Mouse (Mus musculus) ES-E14 (cell line): Measurements from ENCODE around the gene Gm10518. TPM values are rescaled to one million over a fixed set of nuclear protein-coding genes. Genes with fewer than 3 reads are reported as not detected.

Experiments used
- DNase-seq: peaks from one replicate; pipeline ENCODE4 v3.0.0-alpha.2; 2013; ENCODE audit warnings: low read depth, low spot score
- H3K27ac ChIP-seq: 2 replicates; pipeline ENCODE4 v1.5.1; 2012; ENCODE audit warnings: low read depth, mild to moderate bottlenecking, low read length, moderate library complexity, mixed read lengths; ENCODE audit not compliant: poor library complexity, insufficient read depth, severe bottlenecking
- H3K36me3 ChIP-seq: 2 replicates; pipeline ENCODE4 v1.6.1; 2012; ENCODE audit warnings: mild to moderate bottlenecking, low read length, moderate library complexity, mixed read lengths; ENCODE audit not compliant: control insufficient read depth, poor library complexity, insufficient read depth, severe bottlenecking
- H3K4me1 ChIP-seq, 2 experiments: fragments of 150-350 bp in 1 of 2; sonication (generic) in 1 of 2; 2 replicates each; pipeline ENCODE4 v1.6.1; 2012; ENCODE audit warnings: low read length in 2 of 2, mild to moderate bottlenecking in 1 of 2, mixed read lengths in 1 of 2; ENCODE audit not compliant: control insufficient read depth in 2 of 2, insufficient read depth in 2 of 2, poor library complexity in 1 of 2
- H3K4me3 ChIP-seq, 2 experiments: fragments of 150-350 bp in 1 of 2; sonication (generic) in 1 of 2; 2 replicates each; pipeline ENCODE4 v1.5.1; 2012; ENCODE audit warnings: low read length in 2 of 2, low read depth in 1 of 2, mild to moderate bottlenecking in 1 of 2, mixed read lengths in 1 of 2; ENCODE audit not compliant: insufficient read depth in 1 of 2, poor library complexity in 1 of 2, severe bottlenecking in 1 of 2
- H3K9ac ChIP-seq: 2 replicates; pipeline ENCODE4 v1.6.1; 2012; ENCODE audit warnings: low read depth, mild to moderate bottlenecking, low read length, mixed read lengths; ENCODE audit not compliant: poor library complexity, insufficient read depth, severe bottlenecking
- H3K9me3 ChIP-seq: fragments of 150-350 bp; sonication (generic); 2 replicates; pipeline ENCODE4 v1.6.1; 2012; ENCODE audit warnings: low read depth, mild to moderate bottlenecking, low read length; ENCODE audit not compliant: control insufficient read depth, insufficient read depth
- CHD2 ChIP-seq: IDR thresholded peaks from 2 replicates; pipeline ENCODE4 v1.6.1; 2014; ENCODE audit warnings: mild to moderate bottlenecking, low read depth, low read length, inconsistent platforms
- HCFC1 ChIP-seq: IDR thresholded peaks from 2 replicates; pipeline ENCODE4 v1.6.1; 2012; ENCODE audit warnings: low read length, inconsistent platforms, borderline replicate concordance; ENCODE audit not compliant: insufficient read depth
- MAFK ChIP-seq: IDR thresholded peaks from 2 replicates; pipeline ENCODE4 v1.6.1; 2014; ENCODE audit warnings: mild to moderate bottlenecking, low read depth, low read length, inconsistent platforms; ENCODE audit not compliant: insufficient read depth
- ZC3H11A ChIP-seq: IDR thresholded peaks from 2 replicates; pipeline ENCODE4 v1.6.1; 2012; ENCODE audit warnings: low read depth, mild to moderate bottlenecking, inconsistent platforms, low read length, borderline replicate concordance
- ZNF384 ChIP-seq: IDR thresholded peaks from 2 replicates; pipeline ENCODE4 v1.6.1; 2012; ENCODE audit warnings: low read depth, low read length, inconsistent platforms
- in situ Hi-C, 2 experiments: fragments of 600-800 bp; cut with MboI; formaldehyde crosslinking; loops; one replicate each; pipeline ENCODE4 v1.15.1; 2025; ENCODE audit warnings: low sequenced_read_pairs in 2 of 2, inconsistent platforms in 1 of 2; ENCODE audit not compliant: unreplicated experiment in 2 of 2
- total RNA-seq: library from RNA; depleted of rRNA; stranded (reverse); fragments of 300-350 nt; gene quantifications from 2 replicates; pipeline ENCODE4 v1.2.3, GENCODE M21; 2012; rRNA removed

Gene Gm10518
- total RNA-seq: 5.0 and 9.2 TPM in 2 replicates

DNA sequence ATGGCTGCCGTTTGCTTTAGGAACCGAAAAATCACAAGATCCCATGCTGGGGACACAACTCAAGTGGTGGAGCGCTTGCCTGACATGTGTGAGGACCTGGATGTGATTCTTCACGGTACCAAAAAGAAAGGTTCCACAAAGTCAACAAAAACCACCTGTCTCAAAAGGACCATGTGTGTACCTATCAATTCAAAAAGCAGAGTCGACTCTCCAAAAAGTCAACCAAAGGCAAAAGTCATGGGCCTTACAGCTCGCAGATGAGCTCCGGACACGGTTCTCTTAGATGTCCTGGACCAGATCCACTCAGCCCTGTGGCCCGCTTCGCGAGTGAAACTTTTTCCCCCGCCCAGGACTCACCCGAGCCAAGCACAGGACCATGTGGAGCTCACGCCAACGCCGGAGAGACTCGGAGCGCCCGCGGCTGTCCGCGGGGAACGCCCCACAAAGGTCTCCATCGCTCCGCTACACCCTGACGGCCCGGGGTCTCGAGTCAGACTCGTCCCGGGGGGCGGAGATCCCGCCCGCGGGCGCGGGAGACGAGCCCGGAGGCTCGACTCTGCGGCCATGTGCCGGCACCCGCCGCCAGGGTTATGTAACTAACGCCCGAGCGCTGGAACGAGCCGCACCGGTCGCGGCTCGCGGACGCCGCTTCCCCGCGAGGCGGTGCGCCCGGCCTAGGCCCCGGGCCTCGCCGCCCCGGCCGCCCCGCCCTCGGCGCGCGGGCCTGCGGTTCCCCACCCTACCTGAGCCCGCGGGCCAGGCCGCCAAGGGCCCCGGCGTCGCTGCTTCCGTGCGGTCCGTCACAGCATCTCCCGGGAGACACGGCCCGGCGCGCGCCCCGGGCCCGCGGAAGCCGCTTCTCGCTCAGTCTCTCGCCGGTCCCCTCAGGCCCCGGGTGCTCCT, at the start of gene Gm10518:
Gene Gm10518, plus strand, starts transcription at position 767 of the 903 bp plus-strand sequence.
- Histone ChIP-seq H3K36me3 (no peaks in the 10 kb centered on the region; the same call in 1 of the 2 replicates), H3K9me3 (no peaks in the 10 kb centered on the region), H3K4me3 (peak within 1 kb of the TSS; percentile 73 to 93), H3K27ac (peak within 1 kb of the TSS; percentile 92), H3K4me1 (peaks cover 0 to 2% of the 10 kb centered on the region in 2 experiments; a peak in 2 of 4 replicates), H3K9ac (peak within 1 kb of the TSS; percentile 98)
- peak; percentile 34 for DNase-seq
- in situ Hi-C loops: no loop called here
- TF ChIP-seq ZC3H11A (no peak), HCFC1 (no peak), MAFK (no peak), CHD2 (no peak), ZNF384 (no peak)

DNA sequence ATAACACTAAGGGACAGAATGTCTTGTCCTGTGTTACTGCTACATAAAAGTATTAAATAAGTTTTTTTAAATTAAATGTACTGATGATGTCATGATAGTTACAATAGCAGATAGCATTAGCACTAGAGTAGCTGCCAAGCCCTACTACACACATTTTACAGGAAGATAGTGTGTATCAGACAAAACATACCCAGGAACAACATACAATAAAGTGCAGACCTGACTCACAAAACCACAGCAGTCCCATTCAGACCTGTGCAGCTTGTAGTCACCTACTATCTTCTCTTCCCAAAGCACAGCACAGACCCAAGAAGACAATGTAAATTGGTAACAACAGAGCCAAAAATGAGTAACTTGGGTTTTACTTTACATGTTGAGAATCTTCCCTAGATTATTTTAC, 46.7 kb upstream of the Gm10518 start:
- no peak overlapping the region for H3K9ac ChIP-seq
- no peak for DNase-seq
- in situ Hi-C loops: loop anchor here (5.0 to 25.0 kb wide), 4 partner anchors 36 to 1419 kb away; partner anchors contain the start of gene Hnrnpu (in 1 of the 2)
- TF ChIP-seq MAFK (no peak), HCFC1 (no peak), CHD2 (no peak), ZC3H11A (no peak), ZNF384 (no peak)
- peaks cover 36% of the 10 kb centered on the region for H3K36me3 ChIP-seq
- no peak overlapping the region for H3K27ac ChIP-seq
- H3K4me1 ChIP-seq: no peaks in the 10 kb centered on the region
- H3K9me3 ChIP-seq: no peaks in the 10 kb centered on the region
- no peak overlapping the region for H3K4me3 ChIP-seq

DNA sequence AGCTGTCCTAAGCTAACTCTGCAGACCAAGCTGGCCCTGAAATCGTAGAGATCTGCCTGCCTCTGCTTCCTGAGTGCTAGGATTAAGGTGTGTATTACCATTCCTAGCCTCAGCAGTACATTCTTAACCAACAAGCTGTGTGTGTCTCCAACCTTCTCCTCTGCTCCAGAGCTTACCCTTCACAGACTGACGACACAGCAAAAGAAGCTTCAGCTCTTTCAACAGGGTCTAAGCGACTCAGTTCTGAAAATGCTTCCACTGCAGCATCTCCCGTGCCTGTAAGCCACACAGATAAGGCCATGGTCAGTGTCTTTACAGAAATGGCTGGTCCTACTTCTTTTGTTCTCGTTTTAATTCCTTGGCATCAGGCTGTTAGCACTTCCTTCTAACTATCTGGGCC, 43.1 kb upstream of the Gm10518 start:
- no peak overlapping the region for H3K4me3 ChIP-seq
- H3K27ac ChIP-seq: no peak overlapping the region
- DNase-seq: no peak
- H3K4me1 ChIP-seq: no peaks in the 10 kb centered on the region
- H3K9ac ChIP-seq: no peak overlapping the region
- no peak for TF ChIP-seq MAFK
- TF ChIP-seq ZC3H11A: no peak
- peaks cover 29% of the 10 kb centered on the region for H3K36me3 ChIP-seq
- H3K9me3 ChIP-seq: no peaks in the 10 kb centered on the region
- in situ Hi-C loops: loop anchor here (25.0 kb wide), 3 partner anchors 827 to 1423 kb away; partner anchors contain the start of gene Hnrnpu (in 1 of the 2)

DNA sequence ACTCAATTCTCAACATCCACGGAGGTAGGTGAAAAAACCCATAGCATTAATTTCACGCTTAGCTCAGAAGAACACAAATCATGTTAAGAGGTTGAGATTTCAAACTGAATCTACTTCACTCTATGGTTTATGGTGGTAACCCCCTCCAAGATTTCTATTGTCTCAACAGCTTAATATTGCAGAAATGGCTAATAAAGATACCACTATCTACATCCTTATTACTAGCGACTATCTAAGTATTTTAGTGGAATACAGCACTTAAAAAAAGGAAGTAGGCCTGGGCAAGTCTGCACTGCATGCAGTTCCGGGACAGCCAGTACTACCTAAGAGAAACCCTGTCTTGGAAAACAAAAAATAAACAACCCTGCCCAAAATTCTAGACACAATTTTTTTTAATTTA, 42.6 kb upstream of the Gm10518 start:
- TF ChIP-seq HCFC1: no peak
- TF ChIP-seq ZNF384: no peak
- no peak for TF ChIP-seq CHD2
- TF ChIP-seq ZC3H11A: no peak
- no peak for TF ChIP-seq MAFK
- DNase-seq: no peak
- Histone ChIP-seq H3K4me1 (no peaks in the 10 kb centered on the region), H3K27ac (no peak overlapping the region), H3K9me3 (no peaks in the 10 kb centered on the region), H3K36me3 (peaks cover 27% of the 10 kb centered on the region), H3K9ac (no peak overlapping the region), H3K4me3 (no peak overlapping the region)
- in situ Hi-C loops: loop anchor here (25.0 kb wide), 3 partner anchors 827 to 1423 kb away; partner anchors contain the start of gene Hnrnpu (in 1 of the 2)
